Mouse (Mus musculus) MEL (cell line): ENCODE data around the gene Snrpc. TPM values are rescaled to one million over a fixed set of nuclear protein-coding genes. Genes with fewer than 3 reads are reported as not detected.

Experiments
- DNase-seq: peaks from one replicate; pipeline ENCODE4 v3.0.0; 2011; ENCODE audit warnings: low read depth, low spot score
- H3K27ac ChIP-seq: 2 replicates; pipeline ENCODE4 v1.5.1; 2012; ENCODE audit warnings: low read depth, mild to moderate bottlenecking, control low read depth, low read length, moderate library complexity; ENCODE audit not compliant: control insufficient read depth
- H3K27me3 ChIP-seq, 2 experiments: fragments of 150-350 bp in 1 of 2; sonication (generic) in 1 of 2; 2 replicates each; pipeline ENCODE4 v1.6.1; 2012; ENCODE audit warnings: low read length in 2 of 2, mild to moderate bottlenecking in 2 of 2, improper control_type of control experiment in 1 of 2, moderate library complexity in 1 of 2; ENCODE audit not compliant: insufficient read depth in 2 of 2, control insufficient read depth in 1 of 2
- H3K36me3 ChIP-seq, 2 experiments: 2 replicates each; pipeline ENCODE4 v1.6.1; 2012 to 2014; ENCODE audit warnings: low read length in 2 of 2, improper control_type of control experiment in 1 of 2, inconsistent platforms in 1 of 2, mild to moderate bottlenecking in 1 of 2; ENCODE audit not compliant: insufficient read depth in 2 of 2, control insufficient read depth in 1 of 2
- H3K4me1 ChIP-seq, 2 experiments: fragments of 150-350 bp in 1 of 2; sonication (generic) in 1 of 2; 2 replicates each; pipeline ENCODE4 v1.6.1; 2012; ENCODE audit warnings: low read length in 2 of 2, improper control_type of control experiment in 1 of 2, mild to moderate bottlenecking in 1 of 2; ENCODE audit not compliant: insufficient read depth in 2 of 2, control insufficient read depth in 1 of 2
- H3K4me3 ChIP-seq, 2 experiments: fragments of 150-350 bp in 1 of 2; sonication (generic) in 1 of 2; 2 replicates each; pipeline ENCODE4 v1.5.1; 2012; ENCODE audit warnings: low read depth in 2 of 2, low read length in 2 of 2, mild to moderate bottlenecking in 2 of 2, moderate library complexity in 2 of 2, control low read depth in 1 of 2, improper control_type of control experiment in 1 of 2; ENCODE audit not compliant: control insufficient read depth in 1 of 2, insufficient read depth in 1 of 2
- H3K79me2 ChIP-seq: 2 replicates; pipeline ENCODE4 v1.6.1; 2012; ENCODE audit warnings: mild to moderate bottlenecking, low read length, moderate library complexity; ENCODE audit not compliant: control insufficient read depth, poor library complexity, insufficient read depth
- H3K9ac ChIP-seq: 2 replicates; pipeline ENCODE4 v1.6.1; 2012; ENCODE audit warnings: low read depth, mild to moderate bottlenecking, control low read depth, low read length, moderate library complexity; ENCODE audit not compliant: control insufficient read depth, poor library complexity, severe bottlenecking
- H3K9me3 ChIP-seq: fragments of 150-350 bp; sonication (generic); replicated peaks from 2 replicates; pipeline ENCODE4 v1.6.1; 2012; ENCODE audit warnings: mild to moderate bottlenecking, low read length, improper control_type of control experiment, moderate library complexity; ENCODE audit not compliant: insufficient read depth
- CHD1 ChIP-seq: IDR thresholded peaks from 2 replicates; pipeline ENCODE4 v1.6.1; 2012; ENCODE audit warnings: low read depth, mild to moderate bottlenecking, inconsistent platforms, low read length, improper control_type of control experiment
- CTCF ChIP-seq, 3 experiments: IDR thresholded peaks in 2 of 3; conservative IDR thresholded peaks in 1 of 3; 2 replicates each; pipeline ENCODE4 v1.5.1; 2011 to 2012; ENCODE audit warnings: low read length in 3 of 3, low read depth in 2 of 3, mild to moderate bottlenecking in 2 of 3, improper control_type of control experiment in 1 of 3, inconsistent platforms in 1 of 3, mixed read lengths in 1 of 3, moderate library complexity in 1 of 3; ENCODE audit not compliant: control insufficient read depth in 1 of 3, insufficient read depth in 1 of 3, poor library complexity in 1 of 3, severe bottlenecking in 1 of 3
- E2F4 ChIP-seq: IDR thresholded peaks from 2 replicates; pipeline ENCODE4 v1.6.1; 2011; ENCODE audit warnings: low read depth, low read length, improper control_type of control experiment, borderline replicate concordance
- ELF1 ChIP-seq: IDR thresholded peaks from 2 replicates; pipeline ENCODE4 v1.6.1; 2014; ENCODE audit warnings: low read depth, mild to moderate bottlenecking, inconsistent platforms, low read length, improper control_type of control experiment, moderate library complexity
- EP300 ChIP-seq, 2 experiments: IDR thresholded peaks; 2 replicates each; pipeline ENCODE4 v1.6.1; 2011; ENCODE audit warnings: improper control_type of control experiment in 2 of 2, low read length in 2 of 2, low read depth in 1 of 2, mild to moderate bottlenecking in 1 of 2
- GABPA ChIP-seq: IDR thresholded peaks from 2 replicates; pipeline ENCODE4 v1.6.1; 2012; ENCODE audit warnings: low read depth, mild to moderate bottlenecking, inconsistent platforms, low read length, improper control_type of control experiment, moderate library complexity
- HCFC1 ChIP-seq: IDR thresholded peaks from 2 replicates; pipeline ENCODE4 v1.6.1; 2012; ENCODE audit warnings: low read depth, mild to moderate bottlenecking, inconsistent platforms, low read length, improper control_type of control experiment, moderate library complexity
- JUND ChIP-seq: IDR thresholded peaks from 2 replicates; pipeline ENCODE4 v1.6.1; 2011; ENCODE audit warnings: low read depth, mild to moderate bottlenecking, improper control_type of control experiment, low read length
- MAZ ChIP-seq: IDR thresholded peaks from 2 replicates; pipeline ENCODE4 v1.6.1; 2012; ENCODE audit warnings: low read depth, mild to moderate bottlenecking, inconsistent platforms, low read length, improper control_type of control experiment
- MXI1 ChIP-seq: IDR thresholded peaks from 2 replicates; pipeline ENCODE4 v1.6.1; 2011; ENCODE audit warnings: mild to moderate bottlenecking, low read depth, low read length, improper control_type of control experiment
- MYC ChIP-seq: IDR thresholded peaks from 2 replicates; pipeline ENCODE4 v1.6.1; 2011; ENCODE audit warnings: low read depth, mild to moderate bottlenecking, low read length, improper control_type of control experiment, moderate library complexity
- POLR2A ChIP-seq, 2 experiments: IDR thresholded peaks; 2 replicates each; pipeline ENCODE4 v1.6.1; 2011 to 2012; ENCODE audit warnings: low read length in 2 of 2, mild to moderate bottlenecking in 2 of 2, control low read depth in 1 of 2, improper control_type of control experiment in 1 of 2, low read depth in 1 of 2, moderate library complexity in 1 of 2; ENCODE audit not compliant: control insufficient read depth in 1 of 2, insufficient read depth in 1 of 2, poor library complexity in 1 of 2
- RAD21 ChIP-seq: IDR thresholded peaks from 2 replicates; pipeline ENCODE4 v1.6.1; 2011; ENCODE audit warnings: mild to moderate bottlenecking, low read depth, low read length, improper control_type of control experiment
- SMC3 ChIP-seq: IDR thresholded peaks from 2 replicates; pipeline ENCODE4 v1.6.1; 2011; ENCODE audit warnings: low read depth, low read length, improper control_type of control experiment
- TBP ChIP-seq: IDR thresholded peaks from 2 replicates; pipeline ENCODE4 v1.8.0; 2011; ENCODE audit warnings: low read depth, low read length, improper control_type of control experiment
- TCF12 ChIP-seq: IDR thresholded peaks from 2 replicates; pipeline ENCODE4 v1.6.1; 2014; ENCODE audit warnings: low read depth, mild to moderate bottlenecking, inconsistent platforms, low read length, improper control_type of control experiment, moderate library complexity
- USF1 ChIP-seq: IDR thresholded peaks from 2 replicates; pipeline ENCODE4 v1.6.1; 2014; ENCODE audit warnings: low read depth, mild to moderate bottlenecking, inconsistent platforms, low read length, improper control_type of control experiment, moderate library complexity
- ZC3H11A ChIP-seq: IDR thresholded peaks from 2 replicates; pipeline ENCODE4 v1.6.1; 2012; ENCODE audit warnings: low read depth, mild to moderate bottlenecking, inconsistent platforms, low read length, improper control_type of control experiment
- polyA plus RNA-seq, 2 experiments: library from polyadenylated mRNA; stranded (reverse) in 1 of 2; unstranded in 1 of 2; fragments of >175 nt in 1 of 2; fragments of >200 nt in 1 of 2; gene quantifications; 2 replicates each; pipeline versions ENCODE4 v1.2.1 to v1.2.4; 2012; ENCODE audit warnings: low replicate concordance in 2 of 2, low read depth in 1 of 2; ENCODE audit not compliant: insufficient read length in 2 of 2, insufficient read depth in 1 of 2, missing spikeins in 1 of 2
- total RNA-seq: library from RNA; depleted of rRNA; stranded (reverse); fragments of 300-350 nt; gene quantifications from 2 replicates; pipeline ENCODE4 v1.2.3, GENCODE M21; 2012

Snrpc gene
- total and polyA plus RNA-seq, 3 experiments: 217 to 227 TPM; not detected in 1

DNA sequence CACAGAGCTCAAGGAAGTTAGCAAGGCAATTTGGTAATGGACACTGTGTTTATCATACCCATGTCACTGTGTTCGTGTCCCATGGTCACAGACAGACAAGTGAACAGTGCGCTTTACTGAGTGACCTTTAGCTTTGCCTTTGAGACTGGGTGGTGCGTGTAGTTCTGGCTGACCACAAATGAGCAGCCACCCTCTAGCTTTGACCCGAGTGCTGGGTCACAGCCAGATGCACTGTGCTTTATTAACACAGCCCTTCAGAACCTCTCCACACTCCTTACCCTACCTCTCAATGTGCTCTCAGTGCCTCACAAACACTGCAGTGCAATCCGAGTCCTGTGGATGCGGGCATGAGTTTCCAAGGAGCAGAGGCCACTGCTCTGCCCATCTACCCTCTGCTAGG lies 44.8 kb upstream of the Snrpc start:
- no peak overlapping the region for H3K9ac ChIP-seq
- H3K4me1 ChIP-seq: peaks cover 5 to 15% of the 10 kb centered on the region in 2 experiments; a peak in 3 of 4 replicates
- no peaks in the 10 kb centered on the region for H3K9me3 ChIP-seq
- no peak overlapping the region for H3K4me3 ChIP-seq
- no peak for DNase-seq
- no peak for TF ChIP-seq E2F4
- no peak for TF ChIP-seq MYC
- TF ChIP-seq HCFC1: no peak
- no peak for TF ChIP-seq CHD1
- TF ChIP-seq TBP: no peak
- TF ChIP-seq SMC3: no peak
- TF ChIP-seq ZC3H11A: no peak
- TF ChIP-seq JUND: no peak
- TF ChIP-seq CTCF (IDR thresholded peaks at IDR 0.05 in 2 of 3, conservative IDR thresholded peaks at IDR 0.05 in 1 of 3; ENCODE audit: control insufficient read depth in 1 of 3, insufficient read depth in 1 of 3, low read depth in 2 of 3, low read length in 3 of 3, poor library complexity in 1 of 3, severe bottlenecking in 1 of 3): no peak
- TF ChIP-seq MXI1: no peak
- TF ChIP-seq MAZ: no peak
- no peak for TF ChIP-seq TCF12
- TF ChIP-seq USF1: no peak
- TF ChIP-seq ELF1: no peak
- TF ChIP-seq POLR2A (IDR thresholded peaks at IDR 0.05; ENCODE audit: control insufficient read depth in 1 of 2, insufficient read depth in 1 of 2, low read depth in 1 of 2, low read length in 2 of 2, poor library complexity in 1 of 2): no peak
- TF ChIP-seq RAD21: no peak
- no peak for TF ChIP-seq GABPA
- TF ChIP-seq, all 39 proteins: peak for 0
- peaks cover 12 to 15% of the 10 kb centered on the region in 2 experiments for H3K36me3 ChIP-seq
- no peaks in the 10 kb centered on the region for H3K27me3 ChIP-seq
- H3K79me2 ChIP-seq: peaks cover 38% of the 10 kb centered on the region
- H3K27ac ChIP-seq: no peak overlapping the region

GRCm38 (mm10) chr17:27796780-27797179 lies 41.2 kb upstream of the Snrpc start:
- Histone ChIP-seq H3K9ac (no peak overlapping the region), H3K36me3 (peaks cover 6 to 12% of the 10 kb centered on the region in 2 experiments; a peak in 3 of 4 replicates), H3K4me1 (peaks cover 5 to 17% of the 10 kb centered on the region in 2 experiments; a peak in 3 of 4 replicates), H3K4me3 (no peak overlapping the region), H3K27me3 (no peaks in the 10 kb centered on the region), H3K27ac (no peak overlapping the region), H3K79me2 (peaks cover 63% of the 10 kb centered on the region), H3K9me3 (no peaks in the 10 kb centered on the region)
- TF ChIP-seq EP300 (IDR thresholded peaks at IDR 0.05; ENCODE audit: low read depth in 1 of 2, low read length in 2 of 2): no peak
- 0 out of 2 replicates have a peak, but pooled peaks have one; percentile 1 for TF ChIP-seq MXI1
- DNase-seq: peak; percentile 23
